Comparison of ENCODE assay signal across 18 mouse cellular contexts in genomic region chr1:152528778-152529177, GRCm38 (mm10).
DNase-seq lines count a peak whose midpoint lies in the region; ATAC-seq and TF ChIP-seq lines count a peak whose summit lies in the region.
"Had no signal": no experiment of that assay in that cellular context is flagged by ENCODE, and none has a peak within 500 bp of the region (broad histone marks: within the 10 kb centered on the region; RNA-seq: fewer than 3 reads in every experiment).

No protein-coding gene starts in this region.

- peak overlapping the region; percentile 80; the same call in 1 of the 2 replicates for H3K27ac ChIP-seq in heart, embryonic 10.5 days
- no peak overlapping the region for H3K27ac ChIP-seq in MEL (ENCODE audit: control insufficient read depth, low read depth, low read length)
- H3K27ac ChIP-seq: forebrain, embryonic 15.5 days; hindbrain, embryonic 12.5 days; midbrain, embryonic 15.5 days; neural tube, embryonic 13.5 days had no signal

- no peaks in the 10 kb centered on the region for H3K79me2 ChIP-seq in MEL (ENCODE audit: control insufficient read depth, insufficient read depth, low read length, poor library complexity)

- peak; percentile 68 to 73 for ATAC-seq in hematopoietic stem cell, adult 5-6 weeks (replicated peaks in 1 of 2; ENCODE audit: insufficient read depth in 1 of 2, low FRiP score in 2 of 2, low TSS enrichment in 1 of 2, low read depth in 1 of 2, poor library complexity in 2 of 2, severe bottlenecking in 2 of 2)
- no peak for ATAC-seq in erythroblast, adult 5-6 weeks (replicated peaks; ENCODE audit: low FRiP score, poor library complexity, severe bottlenecking)
- ATAC-seq: CD4-positive, CD25-positive, alpha-beta regulatory T cell, adult 4 months; forebrain, embryonic 15.5 days; intestine, embryonic 16.5 days; midbrain, embryonic 15.5 days had no signal

- peaks cover 49% of the 10 kb centered on the region for H3K36me3 ChIP-seq in heart, embryonic 10.5 days
- H3K36me3 ChIP-seq in MEL (ENCODE audit: control insufficient read depth in 1 of 2, insufficient read depth in 2 of 2, low read length in 2 of 2), result peaks cover 0 to 3% of the 10 kb centered on the region in 2 experiments; a peak in 2 of 4 replicates
- H3K36me3 ChIP-seq: forebrain, embryonic 15.5 days; midbrain, embryonic 15.5 days had no signal

- intact Hi-C loops in heart, postnatal 25 days (cut with DNase I), result loop anchor here (5.0 to 10.0 kb wide), 2 partner anchors 94 to 376 kb away; partner anchors contain the start of gene Smg7
- intact Hi-C loops in gastrocnemius, postnatal 14 days (cut with DNase I; ENCODE audit: low total_unique reads), result loop anchor here (5.0 kb wide), 1 partner anchor 159 kb away; no protein-coding TSS in a partner anchor

- 81% methylated on average over 3 of the region's 3 CpGs for WGBS in heart, embryonic 10.5 days

- TF ChIP-seq CTCF in MEL (IDR thresholded peaks at IDR 0.05 in 2 of 3, conservative IDR thresholded peaks at IDR 0.05 in 1 of 3; ENCODE audit: control insufficient read depth in 1 of 3, insufficient read depth in 1 of 3, low read depth in 2 of 3, low read length in 3 of 3, poor library complexity in 1 of 3, severe bottlenecking in 1 of 3), result no peak

- no peak overlapping the region for H3K9ac ChIP-seq in MEL (ENCODE audit: control insufficient read depth, low read depth, low read length, poor library complexity, severe bottlenecking)
- H3K9ac ChIP-seq: forebrain, embryonic 15.5 days; hindbrain, embryonic 12.5 days; midbrain, embryonic 15.5 days; neural tube, embryonic 13.5 days had no signal

- H3K27me3 ChIP-seq in heart, embryonic 10.5 days (ENCODE audit: insufficient read depth, poor library complexity, severe bottlenecking), result no peaks in the 10 kb centered on the region
- H3K27me3 ChIP-seq in MEL (ENCODE audit: control insufficient read depth in 1 of 2, insufficient read depth in 2 of 2, low read length in 2 of 2), result peaks cover 2 to 4% of the 10 kb centered on the region in 2 experiments; a peak in 3 of 4 replicates
- H3K27me3 ChIP-seq: forebrain, embryonic 15.5 days; hindbrain, embryonic 12.5 days; midbrain, embryonic 15.5 days; neural tube, embryonic 13.5 days had no signal

- no peak for DNase-seq in heart, embryonic 10.5 days (ENCODE audit: low spot score)
- no peak for DNase-seq in heart, postnatal 25 days (ENCODE audit: low spot score)
- DNase-seq in 416B (ENCODE audit: low read depth) (peak; percentile 24), MEL (ENCODE audit: low read depth, low spot score) (peak; percentile 18)
- DNase-seq in right cerebral cortex, adult 18-20 months, result no peak
- DNase-seq in gastrocnemius, postnatal 14 days, result no peak
- DNase-seq: adrenal gland, postnatal 10 days; cerebellum, adult 9-11 months; lung, postnatal 10 days; thymus, postnatal 25 days had no signal

- no peaks in the 10 kb centered on the region for H3K9me3 ChIP-seq in heart, embryonic 10.5 days
- H3K9me3 ChIP-seq in MEL (replicated peaks; ENCODE audit: insufficient read depth, low read length), result no peaks in the 10 kb centered on the region
- H3K9me3 ChIP-seq: forebrain, embryonic 15.5 days; hindbrain, embryonic 12.5 days; midbrain, embryonic 15.5 days; neural tube, embryonic 13.5 days had no signal

- TF ChIP-seq EP300 in MEL (IDR thresholded peaks at IDR 0.05; ENCODE audit: low read depth in 1 of 2, low read length in 2 of 2), result no peak

- no peak overlapping the region for H3K4me3 ChIP-seq in heart, embryonic 10.5 days
- H3K4me3 ChIP-seq in MEL (ENCODE audit: control insufficient read depth in 1 of 2, insufficient read depth in 1 of 2, low read depth in 2 of 2, low read length in 2 of 2), result no peak overlapping the region
- H3K4me3 ChIP-seq: forebrain, embryonic 15.5 days; hindbrain, embryonic 12.5 days; midbrain, embryonic 15.5 days; neural tube, embryonic 13.5 days had no signal

- no peak for TF ChIP-seq RAD21 in MEL (IDR thresholded peaks at IDR 0.05; ENCODE audit: low read depth, low read length)

- TF ChIP-seq POLR2A in MEL (IDR thresholded peaks at IDR 0.05; ENCODE audit: control insufficient read depth in 1 of 2, insufficient read depth in 1 of 2, low read depth in 1 of 2, low read length in 2 of 2, poor library complexity in 1 of 2), result no peak

- peaks cover 84% of the 10 kb centered on the region for H3K4me1 ChIP-seq in heart, embryonic 10.5 days
- H3K4me1 ChIP-seq in MEL (ENCODE audit: control insufficient read depth in 1 of 2, insufficient read depth in 2 of 2, low read length in 2 of 2), result peaks cover 2 to 11% of the 10 kb centered on the region in 2 experiments

TF ChIP-seq in MEL, 35 proteins besides CTCF, POLR2A, EP300 and RAD21:
- no peak for TF ChIP-seq TBP (IDR thresholded peaks at IDR 0.05; ENCODE audit: low read depth, low read length)
- no peak for TF ChIP-seq ZMIZ1 (IDR thresholded peaks at IDR 0.05; ENCODE audit: low read depth, low read length)
- TF ChIP-seq UBTF (IDR thresholded peaks at IDR 0.05; ENCODE audit: borderline replicate concordance, insufficient read depth, low read depth, low read length), result no peak
- no peak for TF ChIP-seq MYB (IDR thresholded peaks at IDR 0.05; ENCODE audit: low read depth, low read length)
- TF ChIP-seq MYC (IDR thresholded peaks at IDR 0.05; ENCODE audit: low read depth, low read length), result no peak
- no peak for TF ChIP-seq USF2 (IDR thresholded peaks at IDR 0.05; ENCODE audit: borderline replicate concordance in 1 of 2, insufficient read depth in 1 of 2, low read depth in 1 of 2, low read length in 2 of 2)
- no peak for TF ChIP-seq NRF1 (IDR thresholded peaks at IDR 0.05; ENCODE audit: insufficient read depth, low read depth, low read length, poor library complexity, severe bottlenecking)
- TF ChIP-seq BHLHE40 (IDR thresholded peaks at IDR 0.05; ENCODE audit: borderline replicate concordance, low read depth, low read length), result no peak
- TF ChIP-seq POLR2AphosphoS5 (IDR thresholded peaks at IDR 0.05; ENCODE audit: borderline replicate concordance, low read depth, low read length), result no peak
- no peak for TF ChIP-seq HCFC1 (IDR thresholded peaks at IDR 0.05; ENCODE audit: low read depth, low read length)
- no peak for TF ChIP-seq MEF2A (IDR thresholded peaks at IDR 0.05; ENCODE audit: extremely low read depth, insufficient replicate concordance, low read depth, low read length, poor library complexity, severe bottlenecking)
- no peak for TF ChIP-seq USF1 (IDR thresholded peaks at IDR 0.05; ENCODE audit: low read depth, low read length)
- no peak for TF ChIP-seq KAT2A (conservative IDR thresholded peaks at IDR 0.05; ENCODE audit: low read depth, low read length)
- no peak for TF ChIP-seq SMC3 (IDR thresholded peaks at IDR 0.05; ENCODE audit: low read depth, low read length)
- TF ChIP-seq E2F4 (IDR thresholded peaks at IDR 0.05; ENCODE audit: borderline replicate concordance, low read depth, low read length), result no peak
- TF ChIP-seq SIN3A (IDR thresholded peaks at IDR 0.05; ENCODE audit: low read length), result no peak
- no peak for TF ChIP-seq ETS1 (IDR thresholded peaks at IDR 0.05; ENCODE audit: low read depth, low read length)
- TF ChIP-seq GABPA (IDR thresholded peaks at IDR 0.05; ENCODE audit: low read depth, low read length), result no peak
- no peak for TF ChIP-seq ZNF384 (IDR thresholded peaks at IDR 0.05; ENCODE audit: low read depth, low read length)

Comparison
In these comparisons a context has a peak if more than half of its experiments do, and no peak if none do; other contexts are left out.
1. DNase-seq: peak in 416B (single experiment) and MEL (single experiment); none in heart, embryonic 10.5 days (single experiment), heart, postnatal 25 days (single experiment), right cerebral cortex, adult 18-20 months (single experiment) and gastrocnemius, postnatal 14 days (single experiment).